In genomic region chr16:26196345-26196744, GRCm38 (mm10) we compare ENCODE assay signal across 13 mouse cellular contexts.
DNase-seq lines count a peak whose midpoint lies in the region; ATAC-seq and TF ChIP-seq lines count a peak whose summit lies in the region.
"Had no signal": no experiment of that assay in that cellular context is flagged by ENCODE, and none has a peak within 500 bp of the region (broad histone marks: within the 10 kb centered on the region; RNA-seq: fewer than 3 reads in every experiment).

No protein-coding gene starts in this region.

- no peaks in the 10 kb centered on the region for H3K9me3 ChIP-seq in embryonic facial prominence, embryonic 14.5 days (ENCODE audit: control insufficient read depth, low read length)
- no peaks in the 10 kb centered on the region for H3K9me3 ChIP-seq in embryonic facial prominence, embryonic 10.5 days
- no peaks in the 10 kb centered on the region for H3K9me3 ChIP-seq in hindbrain, postnatal 0 days (ENCODE audit: low read length)
- H3K9me3 ChIP-seq in hindbrain, embryonic 12.5 days (replicated peaks): no peaks in the 10 kb centered on the region
- no peaks in the 10 kb centered on the region for H3K9me3 ChIP-seq in lung, embryonic 16.5 days (ENCODE audit: control insufficient read depth, low read length)
- H3K9me3 ChIP-seq: limb, embryonic 15.5 days had no signal

- H3K9ac ChIP-seq in embryonic facial prominence, embryonic 14.5 days (ENCODE audit: low read depth, low read length): no peak overlapping the region
- H3K9ac ChIP-seq in hindbrain, postnatal 0 days (replicated peaks; ENCODE audit: low read length): no peak overlapping the region
- no peak overlapping the region for H3K9ac ChIP-seq in hindbrain, embryonic 12.5 days
- H3K9ac ChIP-seq in lung, embryonic 16.5 days (ENCODE audit: low read length): no peak overlapping the region
- H3K9ac ChIP-seq: limb, embryonic 15.5 days had no signal

- H3K27ac ChIP-seq in embryonic facial prominence, embryonic 14.5 days (replicated peaks; ENCODE audit: low read depth, low read length): no peak overlapping the region
- H3K27ac ChIP-seq in embryonic facial prominence, embryonic 10.5 days (replicated peaks): no peak overlapping the region
- no peak overlapping the region for H3K27ac ChIP-seq in hindbrain, postnatal 0 days
- no peak overlapping the region for H3K27ac ChIP-seq in hindbrain, embryonic 12.5 days
- H3K27ac ChIP-seq in lung, embryonic 16.5 days (ENCODE audit: low read length): no peak overlapping the region
- H3K27ac ChIP-seq: left cerebral cortex, adult 2 months; limb, embryonic 15.5 days had no signal

- no peak overlapping the region for H3K4me2 ChIP-seq in embryonic facial prominence, embryonic 14.5 days (ENCODE audit: low read depth, low read length)
- no peak overlapping the region for H3K4me2 ChIP-seq in hindbrain, postnatal 0 days (ENCODE audit: low read depth, low read length)
- H3K4me2 ChIP-seq in hindbrain, embryonic 12.5 days (replicated peaks): no peak overlapping the region
- no peak overlapping the region for H3K4me2 ChIP-seq in lung, embryonic 16.5 days (ENCODE audit: low read depth, low read length)
- H3K4me2 ChIP-seq: limb, embryonic 15.5 days had no signal

- peak; percentile 72 for DNase-seq in embryonic facial prominence, embryonic 14.5 days (ENCODE audit: low spot score)
- DNase-seq in embryonic facial prominence, embryonic 10.5 days (ENCODE audit: low spot score): no peak
- peak; percentile 46 for DNase-seq in hindbrain, postnatal 0 days (ENCODE audit: low spot score)
- no peak for DNase-seq in lung, adult 18-20 months
- peak; percentile 4 to 28 for DNase-seq in heart, postnatal 14 days
- DNase-seq in retina, embryonic 14.5 days (ENCODE audit: low spot score): no peak
- DNase-seq: adrenal gland, adult 2 months; cerebellum, adult 9-10 months; retina, postnatal 1 day had no signal

- H3K36me3 ChIP-seq in embryonic facial prominence, embryonic 14.5 days (ENCODE audit: control insufficient read depth, insufficient read depth, low read length): no peaks in the 10 kb centered on the region
- no peaks in the 10 kb centered on the region for H3K36me3 ChIP-seq in embryonic facial prominence, embryonic 10.5 days (replicated peaks)
- H3K36me3 ChIP-seq in hindbrain, postnatal 0 days (ENCODE audit: insufficient read depth, low read length): no peaks in the 10 kb centered on the region
- H3K36me3 ChIP-seq in hindbrain, embryonic 12.5 days: no peaks in the 10 kb centered on the region
- H3K36me3 ChIP-seq in lung, embryonic 16.5 days (ENCODE audit: control insufficient read depth, insufficient read depth, low read length): no peaks in the 10 kb centered on the region
- H3K36me3 ChIP-seq: limb, embryonic 15.5 days had no signal

- ATAC-seq in embryonic facial prominence, embryonic 14.5 days (ENCODE audit: low read depth): no peak; the same call in 1 of the 2 replicates
- no peak for ATAC-seq in hindbrain, postnatal 0 days
- ATAC-seq in hindbrain, embryonic 12.5 days (ENCODE audit: low FRiP score): no peak
- ATAC-seq in lung, embryonic 16.5 days (ENCODE audit: low read depth): peak; percentile 64; the same call in 1 of the 2 replicates

- peaks cover 4% of the 10 kb centered on the region; the same call in 1 of the 2 replicates for H3K4me1 ChIP-seq in embryonic facial prominence, embryonic 14.5 days (ENCODE audit: control insufficient read depth, insufficient read depth, low read length)
- H3K4me1 ChIP-seq in embryonic facial prominence, embryonic 10.5 days: no peaks in the 10 kb centered on the region
- H3K4me1 ChIP-seq in hindbrain, postnatal 0 days (ENCODE audit: insufficient read depth, low read length): no peaks in the 10 kb centered on the region
- H3K4me1 ChIP-seq in hindbrain, embryonic 12.5 days: no peaks in the 10 kb centered on the region
- H3K4me1 ChIP-seq in lung, embryonic 16.5 days (replicated peaks; ENCODE audit: control insufficient read depth, insufficient read depth, low read length): no peaks in the 10 kb centered on the region

- intact Hi-C loops in heart, postnatal 14 days (cut with DNase I): loop anchor here (5.0 kb wide), 1 partner anchor 89 kb away; the partner anchor contains the start of gene P3h2

- no peak overlapping the region for H3K4me3 ChIP-seq in embryonic facial prominence, embryonic 14.5 days (ENCODE audit: low read depth, low read length)
- no peak overlapping the region for H3K4me3 ChIP-seq in embryonic facial prominence, embryonic 10.5 days
- no peak overlapping the region for H3K4me3 ChIP-seq in hindbrain, postnatal 0 days (ENCODE audit: low read length)
- H3K4me3 ChIP-seq in hindbrain, embryonic 12.5 days: no peak overlapping the region
- no peak overlapping the region for H3K4me3 ChIP-seq in lung, embryonic 16.5 days (ENCODE audit: low read length)
- H3K4me3 ChIP-seq: left cerebral cortex, adult 2 months; limb, embryonic 15.5 days had no signal

- H3K27me3 ChIP-seq in embryonic facial prominence, embryonic 14.5 days (replicated peaks; ENCODE audit: control insufficient read depth, insufficient read depth, low read length): no peaks in the 10 kb centered on the region
- H3K27me3 ChIP-seq in embryonic facial prominence, embryonic 10.5 days (replicated peaks; ENCODE audit: low read depth, poor library complexity, severe bottlenecking): no peaks in the 10 kb centered on the region
- H3K27me3 ChIP-seq in hindbrain, postnatal 0 days (ENCODE audit: insufficient read depth, low read length): no peaks in the 10 kb centered on the region
- no peaks in the 10 kb centered on the region for H3K27me3 ChIP-seq in hindbrain, embryonic 12.5 days
- no peaks in the 10 kb centered on the region for H3K27me3 ChIP-seq in lung, embryonic 16.5 days (ENCODE audit: control insufficient read depth, insufficient read depth, low read depth, low read length)
- H3K27me3 ChIP-seq: limb, embryonic 15.5 days had no signal

- no peak for TF ChIP-seq CTCF in hindbrain, postnatal 0 days (IDR thresholded peaks at IDR 0.05; ENCODE audit: low read depth)

Comparison
In these comparisons a context has a peak if more than half of its experiments do, and no peak if none do; other contexts are left out.
1. DNase-seq: peak in embryonic facial prominence, embryonic 14.5 days (single experiment), hindbrain, postnatal 0 days (single experiment) and heart, postnatal 14 days (2 of 2); none in embryonic facial prominence, embryonic 10.5 days (single experiment), lung, adult 18-20 months (0 of 2) and retina, embryonic 14.5 days (single experiment).